Mouse (Mus musculus): ENCODE data around the gene Map4k1.

- TF ChIP-seq CTCF (IDR thresholded peaks at IDR 0.05; ENCODE audit: low read depth, low read length) (no peak), TAL1 (conservative IDR thresholded peaks at IDR 0.05; ENCODE audit: low read depth, low read length) (no peak), POLR2AphosphoS5 (IDR thresholded peaks at IDR 0.05; ENCODE audit: insufficient replicate concordance, low read depth, low read length) (no peak), GATA1 (IDR thresholded peaks at IDR 0.05; ENCODE audit: borderline replicate concordance, low read length) (no peak), GATA2 (IDR thresholded peaks at IDR 0.05; ENCODE audit: borderline replicate concordance, low read depth, low read length) (no peak)
Observed at GRCm38 (mm10) chr7:28948746-28949145, 33.1 kb upstream of the Map4k1 start.

Measured in G1E (cell line).